Mouse (Mus musculus) MEL-GATA-1-ER (cell line): Measurements from ENCODE around the gene Arhgef16.

Source experiments
- DNase-seq: peaks from one replicate; pipeline ENCODE4 v3.0.0-alpha.2; 2012; ENCODE audit warnings: low read depth; ENCODE audit errors: extremely low read depth

Gene Arhgef16

GRCm38 (mm10) chr4:154301466-154301881, at the start of gene Arhgef16:
Gene Arhgef16, minus strand, starts transcription at chr4:154301676.
- no peak for DNase-seq

GRCm38 (mm10) chr4:154348197-154348786, 46.8 kb upstream of the Arhgef16 start:
- no peak for DNase-seq

- no peak for DNase-seq
Measured at GRCm38 (mm10) chr4:154346731-154347522, 45.5 kb upstream of the Arhgef16 start.

- DNase-seq, result no peak
Measured at GRCm38 (mm10) chr4:154336650-154337049, 35.2 kb upstream of the Arhgef16 start.

- no peak for DNase-seq
Measured at GRCm38 (mm10) chr4:154335761-154336160, 34.3 kb upstream of the Arhgef16 start, which contains the start of gene B230104I21Rik. Gene B230104I21Rik, plus strand, starts transcription at chr4:154336127.

GRCm38 (mm10) chr4:154334699-154335402, 33.4 kb upstream of the Arhgef16 start:
- DNase-seq, result no peak

GRCm38 (mm10) chr4:154333300-154333699, 31.8 kb upstream of the Arhgef16 start:
- no peak for DNase-seq

GRCm38 (mm10) chr4:154331271-154331670, 29.8 kb upstream of the Arhgef16 start:
- DNase-seq, result no peak

- DNase-seq, result no peak
Measured at GRCm38 (mm10) chr4:154330001-154330400, 28.5 kb upstream of the Arhgef16 start.

- no peak for DNase-seq
Measured at GRCm38 (mm10) chr4:154328836-154329235, 27.4 kb upstream of the Arhgef16 start.

GRCm38 (mm10) chr4:154328431-154328830, 27.0 kb upstream of the Arhgef16 start:
- no peak for DNase-seq

- DNase-seq, result no peak
Measured at GRCm38 (mm10) chr4:154325410-154325809, 23.9 kb upstream of the Arhgef16 start.

GRCm38 (mm10) chr4:154313622-154313967, 12.1 kb upstream of the Arhgef16 start:
- no peak for DNase-seq

- DNase-seq, result no peak
Measured at GRCm38 (mm10) chr4:154312935-154313621, 11.6 kb upstream of the Arhgef16 start.

- DNase-seq, result no peak
Measured at GRCm38 (mm10) chr4:154312143-154312812, 10.8 kb upstream of the Arhgef16 start.

- no peak for DNase-seq
Measured at GRCm38 (mm10) chr4:154310576-154311262, 9.2 kb upstream of the Arhgef16 start.

- DNase-seq, result no peak
Measured at GRCm38 (mm10) chr4:154309131-154309530, 7.7 kb upstream of the Arhgef16 start.

GRCm38 (mm10) chr4:154299541-154300271, 1.8 kb downstream of the Arhgef16 start:
- DNase-seq, result no peak

GRCm38 (mm10) chr4:154297761-154298160, 3.7 kb downstream of the Arhgef16 start:
- DNase-seq, result no peak

- no peak for DNase-seq
Measured at GRCm38 (mm10) chr4:154294262-154294731, 7.2 kb downstream of the Arhgef16 start.
